Comparison of ENCODE assay signal across 22 mouse cellular contexts in genomic region chr1:119364901-119365300, GRCm38 (mm10). TPM values are rescaled to one million over a fixed set of nuclear protein-coding genes. Genes with fewer than 3 reads are reported as not detected.
"Had no signal": no experiment of that assay in that cellular context is flagged by ENCODE, and none has a peak within 500 bp of the region (broad histone marks: within the 10 kb centered on the region; RNA-seq: fewer than 3 reads in every experiment).

No protein-coding gene starts in this region.

- H3K36me3 ChIP-seq: liver, embryonic 12.5 days; midbrain, embryonic 10.5 days; midbrain, embryonic 13.5 days; midbrain, embryonic 15.5 days; neural tube, embryonic 13.5 days; neural tube, embryonic 15.5 days had no signal

- ATAC-seq: liver, embryonic 12.5 days; midbrain, embryonic 13.5 days; midbrain, embryonic 15.5 days had no signal

- H3K4me3 ChIP-seq: liver, embryonic 12.5 days; midbrain, embryonic 10.5 days; midbrain, embryonic 13.5 days; midbrain, embryonic 15.5 days; myocyte; neural tube, embryonic 13.5 days; neural tube, embryonic 15.5 days had no signal

- H3K9ac ChIP-seq: liver, embryonic 12.5 days; liver, embryonic 14.5 days; lung, embryonic 14.5 days; midbrain, embryonic 13.5 days; midbrain, embryonic 15.5 days; neural tube, embryonic 13.5 days; neural tube, embryonic 15.5 days had no signal

- H3K4me2 ChIP-seq: liver, embryonic 12.5 days; lung, embryonic 14.5 days; midbrain, embryonic 13.5 days; midbrain, embryonic 15.5 days; neural tube, embryonic 13.5 days; neural tube, embryonic 15.5 days had no signal

- H3K27me3 ChIP-seq: liver, embryonic 12.5 days; midbrain, embryonic 13.5 days; midbrain, embryonic 15.5 days; neural tube, embryonic 13.5 days; neural tube, embryonic 15.5 days had no signal

- DNase-seq: lung, adult 18-20 months; lung, embryonic 14.5 days; lung, postnatal 10 days; lung, postnatal 4 days; retina, postnatal 1 day; right cerebral cortex, adult 18-20 months; right cerebral cortex, postnatal 25 days; right cerebral cortex, postnatal 4 days; spleen, adult 18-20 months; thymus, adult 2 months; thymus, postnatal 25 days; thymus, postnatal 4 days had no signal

- H3K9me3 ChIP-seq: liver, embryonic 12.5 days; midbrain, embryonic 13.5 days; midbrain, embryonic 15.5 days; neural tube, embryonic 13.5 days; neural tube, embryonic 15.5 days had no signal

- H3K4me1 ChIP-seq: liver, embryonic 12.5 days; midbrain, embryonic 10.5 days; midbrain, embryonic 13.5 days; midbrain, embryonic 15.5 days; neural tube, embryonic 13.5 days; neural tube, embryonic 15.5 days had no signal

- H3K27ac ChIP-seq: liver, embryonic 12.5 days; liver, embryonic 14.5 days; midbrain, embryonic 10.5 days; midbrain, embryonic 13.5 days; midbrain, embryonic 15.5 days; neural tube, embryonic 13.5 days; neural tube, embryonic 15.5 days had no signal

RNA-seq across cellular contexts. Expression of gene Inhbb, which starts 57.1 kb away (rescaled TPM):
- total RNA-seq: megakaryocyte, adult 5-6 weeks; megakaryocyte-erythroid progenitor cell, adult 5-6 weeks had no signal
